Mouse (Mus musculus) right cerebral cortex, postnatal 36 days (tissue): ENCODE measurements around the gene Srsf11.

Source experiments
- DNase-seq, 2 experiments: peaks; one replicate each; pipeline ENCODE4 v3.0.0; 2022; ENCODE audit warnings: low spot score in 2 of 2, mixed read lengths in 1 of 2

Srsf11 gene

DNA sequence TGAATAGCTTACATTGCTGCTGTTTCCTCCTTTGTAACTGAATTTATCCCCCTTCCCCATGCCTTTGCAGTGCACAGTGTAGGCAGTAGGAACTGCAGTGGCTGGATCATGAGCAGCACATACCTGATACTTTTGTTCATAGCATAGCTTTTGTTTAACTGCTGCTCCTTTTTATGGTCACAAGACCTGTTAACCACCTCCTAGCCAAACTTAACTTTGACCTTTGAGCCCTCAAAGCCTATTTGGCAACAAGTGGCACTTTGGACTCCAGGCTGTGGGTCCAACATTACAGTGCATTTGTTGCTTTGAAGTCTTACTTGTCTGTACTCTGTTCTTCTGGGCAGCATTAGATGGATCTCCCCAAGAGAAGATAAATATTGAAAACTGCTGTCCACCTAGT is 43.1 kb downstream of the Srsf11 start:
- DNase-seq, result no peak

DNA sequence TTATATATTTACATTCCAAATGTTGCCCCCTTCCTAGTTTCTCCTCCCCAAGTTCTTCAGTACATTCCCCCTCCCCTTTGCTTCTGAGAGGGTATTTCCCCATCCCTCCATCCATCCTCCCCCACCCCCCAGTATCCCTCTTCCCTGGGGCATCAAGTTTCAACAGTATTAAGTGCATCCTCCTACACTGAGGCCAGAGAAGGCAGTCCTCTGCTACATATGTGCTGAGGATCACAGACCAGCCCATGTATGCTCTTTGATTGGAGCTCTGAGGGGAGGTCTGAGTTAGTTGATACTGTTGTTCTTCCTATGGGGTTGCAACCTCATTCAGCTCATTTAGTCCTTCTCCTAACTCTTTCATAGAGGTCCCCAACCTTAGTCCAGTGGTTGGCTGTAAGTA is 56.8 kb downstream of the Srsf11 start:
- DNase-seq, result no peak

DNA sequence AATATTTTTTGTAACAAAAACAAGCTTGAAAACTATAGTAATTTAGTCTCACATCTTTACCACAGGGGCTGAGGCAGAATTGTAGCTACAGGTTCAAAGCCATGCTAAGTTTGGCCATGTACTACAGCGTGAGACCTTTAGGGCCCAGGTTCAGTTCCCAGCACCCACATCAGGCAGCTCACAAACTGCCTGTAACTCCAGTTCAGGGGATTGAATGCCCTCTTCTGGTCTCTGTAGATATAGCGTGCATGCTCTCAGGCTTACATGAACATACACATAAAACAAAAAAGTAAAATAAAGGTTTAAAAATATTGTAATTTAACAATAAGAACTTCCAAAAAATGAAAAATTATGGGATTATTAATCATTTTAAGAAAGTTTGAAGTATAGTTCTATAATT is 63.2 kb downstream of the Srsf11 start:
- no peak for DNase-seq

DNA sequence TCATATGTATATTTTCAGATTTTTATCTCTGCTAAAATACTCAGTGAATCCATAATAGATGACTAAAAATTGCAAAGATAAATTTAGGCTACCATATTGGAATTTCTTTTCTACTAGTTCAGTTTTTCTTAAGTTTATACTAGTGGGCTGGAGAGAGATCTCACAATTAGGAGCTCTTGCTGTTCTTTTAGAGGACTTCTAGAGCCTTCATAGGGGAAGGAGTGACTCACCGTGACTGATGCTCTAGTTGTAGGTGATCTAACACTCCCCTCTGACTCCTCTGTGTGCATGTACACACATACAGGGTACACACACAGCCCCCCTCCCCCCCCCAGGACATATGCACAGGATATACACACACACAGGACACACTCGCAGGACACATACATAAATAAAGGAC is 65.3 kb downstream of the Srsf11 start:
- DNase-seq, result no peak
